Mouse (Mus musculus): ENCODE measurements around the gene Fgfr2.
"Not testable (repeated sequence)": the region's sequence is repeated elsewhere in the genome, so short reads cannot be mapped to it uniquely, and the experiment has no call there.

The Fgfr2 gene

GRCm38 (mm10) chr7:132540597-132540996 is 582.6 kb downstream of the Fgfr2 start:
- DNase-seq (ENCODE audit: low spot score in 2 of 2): no peak

GRCm38 (mm10) chr7:132529206-132529605 is 593.9 kb downstream of the Fgfr2 start:
- DNase-seq (ENCODE audit: low spot score in 2 of 2): no peak

- DNase-seq (ENCODE audit: low spot score in 2 of 2): peak; percentile 9
Observed at GRCm38 (mm10) chr7:132513419-132513982, 609.6 kb downstream of the Fgfr2 start.

GRCm38 (mm10) chr7:132509110-132509509 is 614.0 kb downstream of the Fgfr2 start:
- DNase-seq (ENCODE audit: low spot score in 2 of 2): no peak

- DNase-seq (ENCODE audit: low spot score in 2 of 2): no peak
Observed at GRCm38 (mm10) chr7:132507361-132507760, 615.8 kb downstream of the Fgfr2 start.

- no peak for DNase-seq (ENCODE audit: low spot score in 2 of 2)
Observed at GRCm38 (mm10) chr7:132506226-132506625, 616.9 kb downstream of the Fgfr2 start.

GRCm38 (mm10) chr7:132502445-132502844 is 620.7 kb downstream of the Fgfr2 start:
- DNase-seq (ENCODE audit: low spot score in 2 of 2): not testable (repeated sequence)

GRCm38 (mm10) chr7:132497142-132497541 is 626.0 kb downstream of the Fgfr2 start:
- no peak for DNase-seq (ENCODE audit: low spot score in 2 of 2)

GRCm38 (mm10) chr7:132494263-132494662 is 628.9 kb downstream of the Fgfr2 start:
- DNase-seq (ENCODE audit: low spot score in 2 of 2): no peak

GRCm38 (mm10) chr7:132493632-132494031 is 629.5 kb downstream of the Fgfr2 start:
- no peak for DNase-seq (ENCODE audit: low spot score in 2 of 2)

- no peak for DNase-seq (ENCODE audit: low spot score in 2 of 2)
Observed at GRCm38 (mm10) chr7:132491902-132492301, 631.2 kb downstream of the Fgfr2 start.

GRCm38 (mm10) chr7:132487361-132487760 is 635.8 kb downstream of the Fgfr2 start:
- no peak for DNase-seq (ENCODE audit: low spot score in 2 of 2)

GRCm38 (mm10) chr7:132486403-132487178 is 636.6 kb downstream of the Fgfr2 start:
- no peak for DNase-seq (ENCODE audit: low spot score in 2 of 2)

- no peak for DNase-seq (ENCODE audit: low spot score in 2 of 2)
Observed at GRCm38 (mm10) chr7:132484424-132484823, 638.7 kb downstream of the Fgfr2 start.

GRCm38 (mm10) chr7:132480696-132481306 is 642.3 kb downstream of the Fgfr2 start:
- no peak for DNase-seq (ENCODE audit: low spot score in 2 of 2)

- no peak for DNase-seq (ENCODE audit: low spot score in 2 of 2)
Observed at GRCm38 (mm10) chr7:132478295-132478809, 644.8 kb downstream of the Fgfr2 start.

- DNase-seq (ENCODE audit: low spot score in 2 of 2): no peak
Observed at GRCm38 (mm10) chr7:132477753-132478152, 645.4 kb downstream of the Fgfr2 start.

GRCm38 (mm10) chr7:132476491-132476890 is 646.7 kb downstream of the Fgfr2 start:
- DNase-seq (ENCODE audit: low spot score in 2 of 2): no peak

GRCm38 (mm10) chr7:132475069-132475468 is 648.1 kb downstream of the Fgfr2 start:
- peak; percentile 42 to 59 for DNase-seq (ENCODE audit: low spot score in 2 of 2)

GRCm38 (mm10) chr7:132471327-132471726 is 651.8 kb downstream of the Fgfr2 start:
- DNase-seq (ENCODE audit: low spot score in 2 of 2): peak; percentile 14 to 23

GRCm38 (mm10) chr7:132468391-132468790 is 654.8 kb downstream of the Fgfr2 start:
- DNase-seq (ENCODE audit: low spot score in 2 of 2): no peak

- no peak for DNase-seq (ENCODE audit: low spot score in 2 of 2)
Observed at GRCm38 (mm10) chr7:132465897-132466296, 657.3 kb downstream of the Fgfr2 start.

- DNase-seq (ENCODE audit: low spot score in 2 of 2): no peak
Observed at GRCm38 (mm10) chr7:132464894-132465293, 658.3 kb downstream of the Fgfr2 start.
